Mouse (Mus musculus) c-Kit-positive CD71-positive TER-119-positive erythroid progenitor cells, embryonic 14.5 days (primary cell): ENCODE results near the gene Mapkbp1.

Experiments used
- DNase-seq: peaks from one replicate; pipeline ENCODE4 v3.0.0-alpha.2; 2013; ENCODE audit warnings: low spot score

Mapkbp1 gene

DNA sequence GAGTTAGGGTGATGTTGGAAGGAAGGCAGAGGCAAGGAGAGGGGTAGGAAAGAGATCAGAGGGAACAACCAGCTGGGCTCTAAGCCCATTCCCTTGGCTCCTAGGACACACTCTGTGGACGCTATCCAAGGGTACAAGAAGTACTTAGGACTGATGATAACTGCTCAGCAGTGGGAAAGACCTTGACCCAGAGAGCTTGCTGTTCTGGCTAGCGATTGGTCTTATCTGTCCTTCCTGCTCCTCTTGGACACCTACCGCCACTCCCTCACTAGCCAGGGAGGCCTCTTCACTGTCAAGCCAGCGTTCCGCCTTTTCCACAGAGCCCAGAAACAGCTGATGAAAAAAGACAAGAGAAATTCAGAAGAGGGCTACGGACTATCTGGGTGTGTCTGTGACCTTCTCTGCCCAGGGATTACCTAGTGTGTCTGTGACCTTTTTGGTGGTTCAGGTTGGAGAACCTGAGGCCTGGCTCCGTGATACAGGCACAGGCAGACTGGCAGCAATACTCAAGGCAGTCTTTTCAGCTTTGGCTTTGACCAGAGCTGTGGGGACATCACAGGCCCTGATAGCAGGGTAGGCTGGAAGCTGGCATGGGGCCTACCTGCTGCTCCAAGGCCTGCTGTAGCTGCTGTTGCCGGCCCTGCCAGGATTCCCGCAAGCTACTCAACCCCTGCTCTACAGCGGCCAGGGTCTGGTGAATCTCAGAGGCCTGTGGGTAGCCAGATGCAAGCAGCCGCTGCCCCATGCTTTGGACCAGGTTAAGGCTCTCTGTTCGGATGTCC, 82.5 kb downstream of the Mapkbp1 start:
- DNase-seq, result no peak

DNA sequence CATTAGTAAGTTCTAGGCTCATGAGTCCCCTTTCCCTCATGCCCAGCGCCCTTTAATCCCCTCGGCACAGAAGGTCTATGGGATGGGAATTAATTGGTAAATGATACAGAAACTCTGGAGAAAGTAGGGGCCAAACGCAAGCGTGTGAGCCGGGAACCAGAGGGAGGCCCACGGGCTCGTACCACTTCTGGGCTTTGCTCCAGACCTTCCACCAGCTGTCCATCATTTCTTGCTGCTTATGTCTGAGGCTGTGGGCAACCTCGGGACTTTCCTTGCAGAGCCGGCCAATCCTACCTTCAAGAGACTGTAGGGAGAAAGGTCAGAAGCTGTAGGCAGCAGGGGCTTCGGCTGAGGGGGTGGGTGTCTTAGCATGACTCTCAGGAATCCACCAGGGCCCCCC, 83.4 kb downstream of the Mapkbp1 start:
- DNase-seq, result no peak

DNA sequence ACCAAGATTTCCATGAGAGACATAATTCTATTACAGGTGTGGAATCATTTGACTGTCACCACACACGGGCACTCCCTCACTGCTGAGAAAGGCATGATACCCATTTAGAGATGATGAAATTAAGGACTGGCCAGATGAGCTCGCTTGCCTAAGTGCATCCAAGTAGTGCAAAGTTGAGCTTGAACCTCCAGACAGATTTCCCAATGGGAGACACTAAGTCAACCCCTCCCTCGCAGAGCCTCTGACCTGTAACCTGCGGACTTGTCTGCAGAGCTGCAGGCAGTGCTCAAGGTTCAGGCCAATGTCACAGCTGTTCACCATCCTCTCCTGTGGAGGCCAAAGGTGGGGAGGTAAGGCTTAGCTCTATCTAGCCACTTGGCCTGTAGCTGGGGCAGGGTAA, 86.3 kb downstream of the Mapkbp1 start:
- no peak for DNase-seq

DNA sequence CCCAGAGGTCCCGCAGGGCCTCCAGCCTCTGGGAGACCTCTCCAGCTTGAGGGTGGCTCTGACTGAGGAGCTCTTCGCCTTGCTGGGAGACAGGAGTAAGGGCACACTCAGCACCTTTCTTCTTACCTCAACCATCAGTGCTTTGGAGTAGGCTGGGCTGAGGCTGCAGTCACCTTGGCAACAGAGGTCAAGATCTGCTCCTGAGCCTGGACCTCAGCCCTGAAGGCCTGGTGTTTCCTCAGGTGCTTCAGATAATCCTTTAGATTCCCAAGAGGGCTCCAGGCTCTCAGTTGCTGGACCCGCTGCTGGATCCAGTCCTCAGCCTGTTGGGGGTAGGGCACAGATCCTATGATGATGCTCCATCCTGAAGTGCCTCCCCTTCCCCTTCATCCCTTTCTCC, 87.0 kb downstream of the Mapkbp1 start:
- DNase-seq, result no peak

DNA sequence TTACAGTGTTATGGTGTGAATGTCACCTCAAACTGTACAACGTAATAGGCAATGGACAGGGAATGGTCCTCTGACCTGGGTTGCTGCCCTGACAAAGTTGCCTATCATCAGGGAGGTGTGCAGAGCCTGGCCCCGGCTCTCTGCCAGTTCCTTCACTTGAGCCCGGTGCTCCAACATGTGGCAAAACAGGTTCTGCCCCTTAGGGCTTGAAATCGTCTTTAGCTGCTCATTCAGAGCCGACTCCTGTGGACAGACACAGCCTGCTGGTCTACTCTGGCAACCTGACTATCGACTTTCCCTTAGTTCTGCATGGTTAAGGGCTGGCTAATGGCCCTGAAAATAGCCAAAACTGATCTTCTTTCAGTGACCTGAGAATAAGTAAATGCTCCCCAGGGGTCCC, 87.7 kb downstream of the Mapkbp1 start:
- no peak for DNase-seq

DNA sequence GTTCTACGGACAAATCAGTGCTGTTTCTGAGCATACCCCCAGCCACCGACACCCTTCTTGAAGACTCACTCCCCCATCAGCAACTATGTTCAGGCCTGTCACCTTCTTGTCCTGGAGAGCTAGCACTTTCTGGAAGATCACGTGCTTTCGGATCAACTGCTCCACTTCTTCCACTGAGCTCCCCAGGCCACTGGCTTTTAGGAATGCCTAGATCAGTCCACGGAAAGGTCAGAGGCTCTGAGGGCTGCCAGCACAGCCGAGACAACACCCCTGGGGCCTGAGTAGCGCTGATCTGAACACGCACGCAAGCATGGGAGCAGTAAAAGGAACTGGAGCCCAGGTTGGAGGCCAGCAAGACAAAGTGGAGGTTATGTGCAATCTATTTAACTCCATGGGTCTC, 88.2 kb downstream of the Mapkbp1 start:
- DNase-seq, result no peak

DNA sequence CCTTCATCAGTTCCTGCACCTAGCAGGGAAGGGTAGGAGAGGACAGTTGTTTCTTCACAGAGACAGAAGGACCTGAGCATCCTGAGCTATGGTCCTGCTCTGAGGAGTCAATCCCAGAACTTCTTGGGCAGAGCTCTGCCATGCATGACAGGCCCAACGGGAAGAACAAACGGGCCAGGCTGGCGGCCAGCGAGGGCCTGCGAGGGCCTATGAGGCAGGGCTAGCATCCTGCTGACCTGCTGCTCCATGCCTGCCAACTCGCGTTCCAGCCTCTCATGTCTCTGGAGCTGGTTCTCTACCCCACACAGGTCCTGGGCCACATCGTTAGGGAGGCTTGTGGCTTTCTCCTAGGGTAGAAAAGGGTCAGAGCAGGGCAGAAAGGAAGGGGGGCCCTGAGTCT, 89.7 kb downstream of the Mapkbp1 start:
- no peak for DNase-seq

DNA sequence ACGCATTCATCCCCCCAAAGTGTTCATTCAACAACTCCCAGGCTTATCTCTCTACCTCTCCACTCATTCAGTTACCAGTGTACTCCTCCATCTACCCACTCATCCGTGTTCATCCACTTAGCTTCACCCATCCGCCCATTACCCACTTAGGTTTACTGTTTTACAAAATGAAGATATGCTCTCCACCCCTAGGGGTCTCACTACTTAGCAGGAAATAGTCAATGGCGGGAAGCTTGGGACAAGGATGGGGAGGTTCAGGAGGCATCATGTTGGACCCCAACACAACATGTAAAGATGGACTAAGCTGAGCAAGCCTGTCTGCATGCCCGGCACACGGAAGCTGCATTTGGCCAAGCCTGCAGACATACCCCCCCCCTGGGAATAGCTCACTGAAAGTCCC, 92.1 kb downstream of the Mapkbp1 start:
- DNase-seq, result no peak

DNA sequence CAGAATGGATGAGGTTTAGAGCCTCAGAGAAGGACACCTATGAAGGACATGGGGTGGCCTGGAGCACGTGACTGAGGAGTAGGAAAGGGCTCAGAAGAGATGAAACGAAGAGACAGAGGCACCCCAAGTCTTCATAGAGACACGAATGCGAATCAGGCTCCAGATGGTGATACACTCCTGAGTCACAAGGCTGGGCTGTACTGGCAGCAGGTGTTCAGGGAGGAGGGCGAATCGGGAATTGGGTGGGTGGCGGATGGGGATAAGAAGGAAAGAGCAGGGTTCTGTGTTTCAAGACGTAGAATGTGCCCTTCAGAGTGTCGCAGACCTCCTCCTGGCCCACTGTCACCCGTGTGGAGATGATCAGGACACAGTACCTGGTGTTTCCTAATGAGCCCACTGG, 92.7 kb downstream of the Mapkbp1 start:
- DNase-seq, result no peak

DNA sequence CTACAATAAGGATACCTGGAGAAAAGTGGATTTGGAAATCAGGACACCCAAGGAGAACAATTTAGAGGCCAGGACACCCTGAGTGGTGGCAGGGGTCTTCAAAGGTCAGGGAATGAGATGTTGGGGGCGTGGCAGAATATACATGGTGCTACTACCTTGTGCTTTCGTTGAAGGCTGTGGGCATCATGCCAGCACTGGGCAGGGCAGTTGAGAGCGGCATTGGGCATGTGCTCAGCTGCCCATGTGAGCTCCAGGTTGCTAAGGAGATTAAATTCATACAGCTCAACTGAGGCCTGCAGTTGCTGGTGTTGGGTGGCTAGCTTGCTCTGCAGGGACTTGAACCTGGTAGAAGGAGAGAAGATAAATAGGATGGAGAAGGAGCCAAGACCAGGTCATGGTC, 93.7 kb downstream of the Mapkbp1 start:
- DNase-seq, result no peak

DNA sequence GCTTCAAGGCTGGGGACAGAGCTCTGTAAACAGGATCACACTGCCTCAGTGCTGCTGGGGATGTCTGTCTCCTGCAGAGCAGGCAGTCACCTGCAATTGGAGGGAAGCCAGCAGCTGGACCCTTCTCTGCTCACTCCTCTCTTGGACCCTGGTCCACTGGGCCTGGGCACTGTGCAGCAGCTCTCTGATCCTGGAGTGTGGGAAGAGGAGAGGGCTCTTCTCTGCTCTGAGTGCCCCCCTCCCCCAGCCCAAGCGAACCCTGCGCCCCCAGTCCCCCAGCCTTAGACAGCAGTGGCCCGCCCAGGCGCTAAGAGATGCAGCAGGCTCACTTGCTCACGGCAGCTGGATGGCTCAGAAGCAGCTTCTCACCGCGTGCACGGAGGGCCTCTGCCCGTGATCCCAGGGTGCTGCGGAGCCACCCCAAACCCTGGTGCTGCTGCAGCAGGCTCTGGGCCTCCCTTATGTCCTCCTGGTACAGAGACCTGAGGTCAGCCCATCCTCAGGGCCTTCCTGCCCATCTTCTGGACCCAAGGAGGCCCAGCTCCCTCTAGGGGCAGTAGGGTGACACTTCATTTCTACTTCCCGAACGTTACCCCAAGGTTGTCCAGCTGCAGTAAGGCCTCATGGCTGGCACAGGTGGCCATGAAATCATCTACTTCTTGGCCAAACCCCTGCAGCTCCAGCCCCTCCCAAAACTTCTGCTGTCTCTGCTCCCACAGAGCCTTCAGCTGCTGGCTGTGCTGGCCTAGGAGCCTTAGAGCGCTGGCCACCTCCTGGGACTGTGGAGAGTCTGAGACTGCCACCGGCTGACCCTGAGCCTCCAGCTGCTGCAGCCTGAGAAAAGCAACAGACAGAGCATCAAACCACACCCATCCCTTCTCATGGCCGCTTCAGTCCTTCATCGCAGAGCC, 96.3 kb downstream of the Mapkbp1 start:
- no peak for DNase-seq

DNA sequence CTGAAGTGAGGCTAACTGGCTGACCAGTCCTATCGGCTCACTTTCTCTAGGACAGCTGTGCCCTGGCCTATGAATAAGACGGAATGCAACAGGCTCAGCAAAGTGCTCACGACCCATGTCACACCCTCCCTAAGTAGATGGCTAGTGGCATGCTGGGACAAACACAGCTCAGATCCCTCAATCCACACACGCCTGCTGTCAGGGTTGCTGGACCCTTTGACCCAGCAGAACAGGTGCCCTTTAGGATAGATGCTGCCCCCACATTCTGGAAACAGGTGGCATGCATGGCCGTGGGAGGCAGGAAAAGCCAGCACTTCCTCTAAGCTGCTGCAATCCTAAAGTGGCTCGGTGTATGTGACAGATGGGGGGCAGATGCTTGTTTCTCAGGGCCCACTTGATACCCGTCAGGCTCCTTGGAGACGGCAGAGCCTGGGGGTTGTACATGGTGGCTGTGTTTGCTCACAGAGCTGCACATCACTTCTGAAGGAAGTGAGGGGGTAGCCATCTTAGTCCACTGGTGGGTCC, 97.0 kb downstream of the Mapkbp1 start:
- DNase-seq, result no peak

DNA sequence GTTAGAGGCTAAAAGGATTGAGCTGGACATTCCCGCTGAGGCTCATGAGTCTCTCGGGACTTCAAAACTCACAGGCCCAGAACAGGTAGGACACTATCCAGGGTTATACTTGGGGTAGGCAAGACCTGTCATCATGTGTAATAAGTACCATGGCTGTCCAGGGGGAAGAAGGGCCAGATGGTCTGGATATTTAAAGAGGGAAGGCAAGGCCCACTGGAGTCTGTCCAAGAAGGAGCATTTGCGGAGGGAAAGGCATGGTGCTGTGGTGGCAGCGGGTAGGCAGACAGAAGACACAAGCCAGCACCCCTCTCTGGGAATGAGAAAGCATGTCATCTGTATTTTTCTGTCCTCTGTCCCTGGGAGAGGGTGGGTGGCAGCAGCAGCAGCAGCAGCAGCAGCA, 101.6 kb downstream of the Mapkbp1 start:
- no peak for DNase-seq

DNA sequence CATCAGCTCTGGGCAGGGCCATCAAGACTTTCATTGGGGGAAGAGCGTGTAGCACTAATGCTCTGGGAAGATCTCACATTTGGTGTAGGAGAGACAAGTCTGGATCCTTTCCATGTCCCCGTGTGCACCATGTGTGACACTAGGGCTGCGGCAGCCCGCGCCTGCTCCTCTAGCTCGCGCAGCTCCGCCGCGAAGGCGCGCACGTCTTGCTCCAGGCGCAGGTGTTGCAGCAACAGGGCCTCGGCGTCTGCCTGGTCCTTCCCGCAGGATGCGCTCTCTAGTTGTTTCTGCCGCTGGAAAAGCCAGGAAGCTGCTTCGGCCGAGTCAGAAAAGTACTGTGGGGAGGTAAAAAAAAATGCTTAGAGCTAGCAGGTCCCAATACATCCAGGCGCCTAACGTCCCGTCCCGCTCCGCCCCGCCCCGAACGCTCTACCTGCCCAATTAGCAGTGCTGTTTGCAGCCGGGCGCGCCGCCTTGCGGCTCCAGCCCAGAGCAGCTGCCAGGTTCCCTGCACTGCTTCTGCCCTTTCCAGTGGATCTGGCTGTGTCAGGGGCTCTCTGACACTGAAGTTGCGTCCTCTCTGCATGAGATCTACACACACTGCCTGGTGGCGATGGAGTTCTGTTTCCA, 103.7 kb downstream of the Mapkbp1 start:
- no peak for DNase-seq
